Mouse (Mus musculus): ENCODE data around the gene Atxn1l.

- TF ChIP-seq CTCF (IDR thresholded peaks at IDR 0.05; ENCODE audit: insufficient read depth, low read length) (no peak), POLR2A (IDR thresholded peaks at IDR 0.05; ENCODE audit: borderline replicate concordance, extremely low read depth, low read depth, low read length) (no peak)
Observed at GRCm38 (mm10) chr8:109704565-109705319, 32.8 kb downstream of the Atxn1l start.
